Mouse (Mus musculus): ENCODE measurements around the gene 4930402H24Rik. TPM values are rescaled to one million over a fixed set of nuclear protein-coding genes. Genes with fewer than 3 reads are reported as not detected.

The 4930402H24Rik gene
- 26.0 and 32.9 TPM in 2 replicates for polyA plus RNA-seq (2015; fragmentation: Nextera tagmentation; extraction: Ambion mirVana)

DNA sequence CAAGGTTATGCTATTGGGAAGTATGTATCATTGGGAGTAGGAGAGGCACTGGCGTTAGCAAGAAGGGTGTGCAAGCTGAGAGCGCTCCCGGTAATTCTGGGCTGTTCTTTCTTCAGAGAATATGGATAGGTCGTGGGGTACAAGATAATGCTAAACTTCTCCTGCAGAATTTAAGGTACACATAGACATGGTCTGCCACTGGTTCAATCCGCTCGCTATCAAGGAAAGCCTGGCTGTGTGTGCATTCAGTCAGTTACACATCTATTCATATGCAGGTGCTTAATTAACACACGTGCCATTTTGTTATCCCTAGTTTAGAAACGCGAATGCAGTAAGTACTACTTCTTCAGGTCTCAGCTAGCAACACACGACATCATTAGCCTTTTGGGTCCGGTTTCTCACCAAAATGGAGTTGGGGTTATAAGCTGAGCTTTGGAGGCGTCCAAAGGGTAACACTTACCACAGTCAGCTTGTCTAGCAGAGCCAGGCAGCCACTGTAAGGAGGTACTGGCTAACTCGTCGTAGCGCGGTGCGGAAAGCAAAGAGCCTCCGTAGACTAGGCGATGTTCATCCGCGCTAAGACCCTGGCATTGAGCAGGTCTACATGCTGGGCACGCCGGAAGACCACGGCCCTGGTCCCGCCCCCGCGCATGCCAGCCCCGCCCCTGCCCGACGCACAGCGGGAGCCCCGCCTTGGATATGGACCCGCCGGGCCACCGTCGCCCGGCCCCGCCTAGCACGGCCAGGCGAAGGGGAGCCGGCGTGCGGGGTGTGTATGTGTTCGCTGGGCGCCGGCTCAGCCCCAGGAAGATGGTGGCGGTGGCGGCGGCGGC is at the start of gene 4930402H24Rik, which contains the start of gene Atrn:
4930402H24Rik (minus strand) TSS at position 656 of the 833 bp plus-strand sequence.
Atrn (plus strand) TSS at position 745 of the 833 bp plus-strand sequence.

GRCm38 (mm10) chr2:130697153-130697810 is 208.9 kb downstream of the 4930402H24Rik start, which contains the start of gene Slc4a11:
Gene Slc4a11, minus strand, starts transcription at chr2:130697519.

DNA sequence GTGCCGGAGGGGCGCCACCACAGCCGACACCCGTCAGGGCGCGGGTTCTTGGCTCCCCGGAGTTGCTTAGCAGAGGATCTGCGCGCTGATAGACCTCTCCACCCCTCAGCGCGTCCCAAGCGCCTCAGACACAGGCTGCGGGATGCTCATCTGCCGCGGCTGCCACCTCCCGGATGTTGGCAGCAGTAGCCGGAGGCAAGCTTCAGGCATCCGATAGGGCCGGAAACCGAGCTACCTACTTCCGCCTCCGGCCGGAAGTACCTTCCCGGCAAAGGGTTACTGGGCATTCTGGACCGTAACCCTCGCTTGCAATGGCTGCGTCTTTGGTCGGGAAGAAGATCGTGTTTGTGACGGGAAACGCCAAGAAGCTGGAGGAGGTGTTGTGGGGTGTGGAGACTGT is 238.6 kb downstream of the 4930402H24Rik start, which contains the start of gene Itpa:
Itpa (plus strand) TSS at position 52 of the 400 bp plus-strand sequence.

DNA sequence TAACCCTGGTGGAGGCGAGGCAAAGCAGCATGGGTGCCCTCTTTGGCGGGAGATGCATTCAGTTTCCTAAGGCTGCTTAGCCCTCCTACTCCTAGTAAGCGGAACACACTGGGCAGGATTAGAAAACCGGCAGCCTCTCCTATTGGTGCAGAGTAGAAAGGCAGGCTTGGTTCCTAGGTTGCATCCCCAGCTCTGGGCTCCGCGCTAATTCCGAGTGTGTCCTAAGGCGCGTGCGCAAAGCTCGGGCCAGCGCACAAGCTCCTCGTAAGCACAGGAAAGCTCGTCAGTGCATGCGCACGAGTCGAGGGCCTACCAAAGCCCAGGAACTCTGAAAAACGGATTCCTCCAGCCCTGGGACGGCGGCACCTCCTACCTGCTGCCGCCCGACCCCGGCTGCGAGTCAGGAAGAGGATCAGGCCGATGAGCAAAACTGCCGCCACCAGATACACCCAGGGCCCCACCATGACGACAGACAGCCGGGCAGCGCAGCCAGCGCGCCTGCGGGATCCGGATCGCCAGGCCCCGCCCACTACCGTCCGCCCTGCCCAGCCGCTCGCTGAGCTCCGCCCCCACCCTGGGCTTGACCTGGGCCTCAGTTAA is 242.0 kb downstream of the 4930402H24Rik start, which contains the start of gene Ddrgk1:
Ddrgk1 (minus strand) TSS at position 558 of the 600 bp plus-strand sequence.

Other genes starting within 250 kb of the 4930402H24Rik start
- gene Ddrgk1, start 241.7 kb downstream of the 4930402H24Rik start, polyA plus RNA-seq (2015; fragmentation: Nextera tagmentation; extraction: Ambion mirVana), result 65.8 and 66.4 TPM in 2 replicates
- 49.2 and 54.0 TPM in 2 replicates for gene Itpa, start 238.8 kb downstream of the 4930402H24Rik start, polyA plus RNA-seq (2015; fragmentation: Nextera tagmentation; extraction: Ambion mirVana)
- gene Slc4a11, start 208.9 kb downstream of the 4930402H24Rik start, polyA plus RNA-seq (2015; fragmentation: Nextera tagmentation; extraction: Ambion mirVana), result 0.57 and 0.66 TPM in 2 replicates
- gene Atrn, start 89 bp upstream of the 4930402H24Rik start, polyA plus RNA-seq (2015; fragmentation: Nextera tagmentation; extraction: Ambion mirVana), result 9.0 and 9.4 TPM in 2 replicates
- gene Gfra4, start 136.7 kb upstream of the 4930402H24Rik start, polyA plus RNA-seq (2015; fragmentation: Nextera tagmentation; extraction: Ambion mirVana), result 88.3 and 99.6 TPM in 2 replicates
- gene Adam33, start 157.4 kb upstream of the 4930402H24Rik start, polyA plus RNA-seq (2015; fragmentation: Nextera tagmentation; extraction: Ambion mirVana), result 77.8 and 88.7 TPM in 2 replicates
- 1.4 and 2.6 TPM in 2 replicates for gene Siglec1, start 180.4 kb upstream of the 4930402H24Rik start, polyA plus RNA-seq (2015; fragmentation: Nextera tagmentation; extraction: Ambion mirVana)
- 9.5 and 10.1 TPM in 2 replicates for gene Hspa12b, start 220.9 kb upstream of the 4930402H24Rik start, polyA plus RNA-seq (2015; fragmentation: Nextera tagmentation; extraction: Ambion mirVana)
- not detected in 2 replicates for gene Gm11037, start 227.1 kb upstream of the 4930402H24Rik start, polyA plus RNA-seq (2015; fragmentation: Nextera tagmentation; extraction: Ambion mirVana)